Mouse (Mus musculus) limb, embryonic 15.5 days (tissue): Measurements from ENCODE around the gene Slc7a5. TPM values are rescaled to one million over a fixed set of nuclear protein-coding genes. Genes with fewer than 3 reads are reported as not detected.
A peak's percentile ranks its signal among the peaks of the same experiment; 100 is the strongest.

Experiments used
- ATAC-seq: fragments of 200-750 bp; cut with Nextera tagmentation; 2 replicates; pipeline ENCODE4 v1.8.0; 2017; ENCODE audit warnings: low read depth, moderate TSS enrichment; ENCODE audit not compliant: insufficient number of reproducible peaks, low FRiP score, low TSS enrichment
- H3K27ac ChIP-seq: fragments of 300-500 bp; sonication (generic); 2 replicates; pipeline ENCODE4 v1.5.1; 2015; ENCODE audit warnings: moderate library complexity, mild to moderate bottlenecking, inconsistent platforms
- H3K27me3 ChIP-seq: fragments of 300-500 bp; sonication (generic); 2 replicates; pipeline ENCODE4 v1.6.1; 2015; ENCODE audit warnings: inconsistent platforms
- H3K36me3 ChIP-seq: fragments of 300-500 bp; sonication (generic); 2 replicates; pipeline ENCODE4 v1.6.1; 2015; ENCODE audit warnings: inconsistent platforms
- H3K4me1 ChIP-seq: fragments of 300-500 bp; sonication (generic); 2 replicates; pipeline ENCODE4 v1.6.1; 2015; ENCODE audit warnings: inconsistent platforms
- H3K4me2 ChIP-seq: fragments of 300-500 bp; sonication (generic); 2 replicates; pipeline ENCODE4 v1.6.1; 2015; ENCODE audit warnings: mild to moderate bottlenecking, inconsistent platforms
- H3K4me3 ChIP-seq: fragments of 300-500 bp; sonication (generic); 2 replicates; pipeline ENCODE4 v1.5.1; 2015; ENCODE audit warnings: mild to moderate bottlenecking, inconsistent platforms
- H3K9ac ChIP-seq: fragments of 300-500 bp; sonication (generic); 2 replicates; pipeline ENCODE4 v1.6.1; 2015; ENCODE audit warnings: inconsistent platforms
- H3K9me3 ChIP-seq: fragments of 300-500 bp; sonication (generic); 2 replicates; pipeline ENCODE4 v1.6.1; 2016; ENCODE audit warnings: inconsistent platforms
- WGBS: fragments of 180-500 bp; shearing (Covaris S2); methylation state at CpG from one replicate; pipeline ENCODE4 v1.1.7; 2015; 5-methylcytosine and 5-hydroxymethylcytosine counted together
- polyA plus RNA-seq: library from polyadenylated mRNA; unstranded; fragments of >200 nt; fragmentation: Nextera tagmentation; extraction: Ambion mirVana; gene quantifications from 2 replicates; pipeline ENCODE4 v1.2.1, GENCODE M21; 2015

Gene Slc7a5
- polyA plus RNA-seq, 1 experiment from 2014 or later, result 27.4 TPM

GRCm38 (mm10) chr8:121904999-121905398, 2.5 kb downstream of the Slc7a5 start:
- peaks cover 9% of the 10 kb centered on the region; the same call in 1 of the 2 replicates for H3K27me3 ChIP-seq
- no peak overlapping the region for H3K27ac ChIP-seq
- peak overlapping the region; percentile 96; the same call in 1 of the 2 replicates for H3K4me2 ChIP-seq
- no peak overlapping the region for H3K9ac ChIP-seq
- H3K9me3 ChIP-seq, result no peaks in the 10 kb centered on the region
- ATAC-seq, result no peak
- H3K4me3 ChIP-seq, result 0 out of 2 replicates have a peak overlapping the region, but pooled peaks have one; percentile 82
- H3K4me1 ChIP-seq, result peaks cover 52% of the 10 kb centered on the region
- 81% methylated on average over 9 of the region's 9 CpGs for WGBS
- H3K36me3 ChIP-seq, result no peaks in the 10 kb centered on the region

- ATAC-seq, result no peak
Observed at GRCm38 (mm10) chr8:121903977-121904376, 3.5 kb downstream of the Slc7a5 start.

GRCm38 (mm10) chr8:121901498-121902236, 5.8 kb downstream of the Slc7a5 start:
- Histone ChIP-seq H3K4me3 (no peak overlapping the region), H3K27ac (peak overlapping the region; percentile 63; the same call in 1 of the 2 replicates), H3K36me3 (no peaks in the 10 kb centered on the region), H3K4me1 (peaks cover 55% of the 10 kb centered on the region), H3K4me2 (no peak overlapping the region), H3K9me3 (no peaks in the 10 kb centered on the region), H3K27me3 (no peaks in the 10 kb centered on the region), H3K9ac (no peak overlapping the region)
- WGBS, result 37% methylated on average over 8 of the region's 8 CpGs
- peak; percentile 49; the same call in 1 of the 2 replicates for ATAC-seq

More at GRCm38 (mm10) chr8:121903977-121904376, 3.5 kb downstream of the Slc7a5 start:
- 61% methylated on average over 6 of the region's 6 CpGs for WGBS
- peaks cover 52% of the 10 kb centered on the region for H3K4me1 ChIP-seq
- H3K9me3 ChIP-seq, result no peaks in the 10 kb centered on the region
- no peak overlapping the region for H3K27ac ChIP-seq
- no peak overlapping the region for H3K4me2 ChIP-seq
- H3K36me3 ChIP-seq, result no peaks in the 10 kb centered on the region
- peaks cover 9% of the 10 kb centered on the region; the same call in 1 of the 2 replicates for H3K27me3 ChIP-seq
- no peak overlapping the region for H3K9ac ChIP-seq
- H3K4me3 ChIP-seq, result no peak overlapping the region

GRCm38 (mm10) chr8:121899180-121900044, 8.1 kb downstream of the Slc7a5 start:
- Histone ChIP-seq H3K9ac (no peak overlapping the region), H3K4me3 (no peak overlapping the region), H3K36me3 (peaks cover 10% of the 10 kb centered on the region; the same call in 1 of the 2 replicates), H3K27ac (peak overlapping the region; percentile 82; the same call in 1 of the 2 replicates), H3K4me1 (peaks cover 42% of the 10 kb centered on the region), H3K4me2 (no peak overlapping the region), H3K27me3 (no peaks in the 10 kb centered on the region), H3K9me3 (no peaks in the 10 kb centered on the region)
- WGBS, result 83% methylated on average over 18 of the region's 18 CpGs
- ATAC-seq, result no peak

GRCm38 (mm10) chr8:121898401-121898931, 9.0 kb downstream of the Slc7a5 start:
- H3K4me3 ChIP-seq, result no peak overlapping the region; the same call in 1 of the 2 replicates
- no peaks in the 10 kb centered on the region for H3K9me3 ChIP-seq
- ATAC-seq, result peak; percentile 74
- no peaks in the 10 kb centered on the region for H3K27me3 ChIP-seq
- peak overlapping the region; percentile 82 for H3K27ac ChIP-seq
- 0 out of 2 replicates have a peak overlapping the region, but pooled peaks have one; percentile 2 for H3K4me2 ChIP-seq
- no peak overlapping the region for H3K9ac ChIP-seq
- H3K4me1 ChIP-seq, result peaks cover 42% of the 10 kb centered on the region
- WGBS, result 6% methylated on average over 4 of the region's 4 CpGs
- H3K36me3 ChIP-seq, result peaks cover 10% of the 10 kb centered on the region; the same call in 1 of the 2 replicates

- H3K27me3 ChIP-seq, result no peaks in the 10 kb centered on the region
- H3K4me2 ChIP-seq, result 0 out of 2 replicates have a peak overlapping the region, but pooled peaks have one; percentile 2
- H3K9ac ChIP-seq, result no peak overlapping the region
- H3K36me3 ChIP-seq, result peaks cover 10% of the 10 kb centered on the region; the same call in 1 of the 2 replicates
- WGBS, result 6% methylated on average over 7 of the region's 7 CpGs
- no peak for ATAC-seq
- H3K27ac ChIP-seq, result peak overlapping the region; percentile 82
- no peak overlapping the region; the same call in 1 of the 2 replicates for H3K4me3 ChIP-seq
- no peaks in the 10 kb centered on the region for H3K9me3 ChIP-seq
- H3K4me1 ChIP-seq, result peaks cover 42% of the 10 kb centered on the region
Observed at GRCm38 (mm10) chr8:121897871-121898381, 9.6 kb downstream of the Slc7a5 start.

GRCm38 (mm10) chr8:121897205-121897604, 10.3 kb downstream of the Slc7a5 start:
- WGBS, result 76% methylated on average over 9 of the region's 9 CpGs
- no peaks in the 10 kb centered on the region for H3K9me3 ChIP-seq
- no peaks in the 10 kb centered on the region for H3K27me3 ChIP-seq
- H3K4me1 ChIP-seq, result peaks cover 40% of the 10 kb centered on the region
- no peak overlapping the region for H3K4me2 ChIP-seq
- no peak overlapping the region; the same call in 1 of the 2 replicates for H3K27ac ChIP-seq
- H3K36me3 ChIP-seq, result peaks cover 10% of the 10 kb centered on the region; the same call in 1 of the 2 replicates
- H3K9ac ChIP-seq, result no peak overlapping the region
- H3K4me3 ChIP-seq, result no peak overlapping the region
- ATAC-seq, result no peak

GRCm38 (mm10) chr8:121896476-121897145, 10.9 kb downstream of the Slc7a5 start:
- Histone ChIP-seq H3K4me3 (no peak overlapping the region), H3K4me1 (peaks cover 35% of the 10 kb centered on the region), H3K9ac (0 out of 2 replicates have a peak overlapping the region, but pooled peaks have one; percentile 4), H3K36me3 (peaks cover 11% of the 10 kb centered on the region; the same call in 1 of the 2 replicates), H3K27ac (no peak overlapping the region), H3K9me3 (no peaks in the 10 kb centered on the region), H3K27me3 (no peaks in the 10 kb centered on the region), H3K4me2 (no peak overlapping the region)
- 58% methylated on average over 12 of the region's 12 CpGs for WGBS
- ATAC-seq, result no peak

- no peak for ATAC-seq
- H3K4me1 ChIP-seq, result peaks cover 30% of the 10 kb centered on the region
- H3K4me2 ChIP-seq, result no peak overlapping the region
- no peaks in the 10 kb centered on the region for H3K27me3 ChIP-seq
- H3K4me3 ChIP-seq, result no peak overlapping the region
- H3K36me3 ChIP-seq, result peaks cover 16% of the 10 kb centered on the region; the same call in 1 of the 2 replicates
- no peak overlapping the region for H3K27ac ChIP-seq
- no peaks in the 10 kb centered on the region for H3K9me3 ChIP-seq
- 0 out of 2 replicates have a peak overlapping the region, but pooled peaks have one; percentile 4 for H3K9ac ChIP-seq
- 72% methylated on average over 7 of the region's 7 CpGs for WGBS
Observed at GRCm38 (mm10) chr8:121895910-121896309, 11.6 kb downstream of the Slc7a5 start.

GRCm38 (mm10) chr8:121892875-121893274, 14.6 kb downstream of the Slc7a5 start:
- Histone ChIP-seq H3K36me3 (peaks cover 23% of the 10 kb centered on the region), H3K4me1 (peaks cover 14% of the 10 kb centered on the region), H3K27me3 (no peaks in the 10 kb centered on the region), H3K27ac (no peak overlapping the region), H3K9ac (no peak overlapping the region), H3K9me3 (no peaks in the 10 kb centered on the region), H3K4me2 (no peak overlapping the region), H3K4me3 (no peak overlapping the region)
- ATAC-seq, result no peak
- 87% methylated on average over 5 of the region's 5 CpGs for WGBS
